Mouse (Mus musculus): Measurements from ENCODE around the gene Zbtb20.

DNA sequence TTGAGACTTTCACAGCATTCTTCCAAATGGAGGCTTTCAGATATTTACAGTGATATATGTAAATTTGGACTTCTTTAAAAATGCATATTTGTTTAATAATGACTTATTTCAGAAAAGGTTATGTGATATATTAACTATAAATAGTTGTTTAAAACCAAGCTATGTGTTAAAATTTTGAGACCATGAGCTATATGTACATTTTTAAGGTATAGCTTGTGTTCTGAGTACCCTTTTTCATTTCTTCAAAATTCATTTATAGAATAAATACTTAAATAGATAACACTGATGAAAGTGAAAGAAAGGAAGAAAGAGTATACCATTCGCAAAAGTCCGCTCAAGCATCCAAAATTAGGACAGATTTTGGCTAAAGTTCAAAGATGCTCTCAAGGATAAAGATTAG is 607.1 kb downstream of the Zbtb20 start:
- TF ChIP-seq POLR2A (IDR thresholded peaks at IDR 0.05; ENCODE audit: borderline replicate concordance, control insufficient read depth, low read depth, low read length) = no peak
- TF ChIP-seq CTCF (IDR thresholded peaks at IDR 0.05; ENCODE audit: control insufficient read depth, insufficient read depth, low read length) = no peak

All from bone marrow, adult 2 months (tissue).